Mouse (Mus musculus) 3T3-L1 (cell line): ENCODE data around the gene Plce1.

Source experiments
- DNase-seq: peaks from one replicate; pipeline ENCODE4 v3.0.0-alpha.2; 2015; ENCODE audit warnings: low read depth, low spot score

Plce1 gene

DNA sequence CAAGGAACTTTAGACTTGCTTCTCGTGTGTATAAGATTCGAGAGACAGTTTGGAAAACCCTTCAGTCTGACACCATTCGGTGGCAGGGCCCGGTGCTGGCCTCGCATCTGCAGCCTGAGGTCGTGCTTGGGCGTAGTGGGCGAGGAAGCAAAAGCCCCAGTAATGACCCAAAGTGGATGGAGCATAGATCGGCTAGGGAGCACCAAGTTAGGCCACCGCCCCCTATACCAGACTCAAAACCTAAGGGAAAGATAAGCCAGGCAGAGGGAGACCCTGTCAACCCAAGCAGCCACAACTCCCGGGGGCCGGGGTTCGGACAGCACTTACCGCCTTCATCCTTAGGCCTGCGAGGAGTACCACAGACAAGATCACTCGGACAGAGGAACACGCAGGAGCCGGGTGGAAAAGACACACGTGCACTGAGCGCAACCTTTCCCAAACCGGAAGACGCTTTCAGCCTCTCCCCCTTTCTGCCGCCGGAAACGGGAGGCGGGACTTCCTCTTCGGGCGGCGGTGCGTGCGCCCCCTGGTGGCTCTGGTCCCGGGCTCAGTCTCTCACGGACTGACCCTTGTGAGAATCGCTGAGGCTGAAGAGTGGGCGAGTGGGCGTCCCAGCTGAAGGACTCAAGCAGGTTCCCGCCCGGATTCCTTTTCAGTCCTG, 338.0 kb downstream of the Plce1 start, which contains the start of gene Noc3l:
Gene Noc3l, minus strand, starts transcription at position 472 of the 661 bp plus-strand sequence.
- DNase-seq: peak; percentile 93

- DNase-seq: no peak
Observed at GRCm38 (mm10) chr19:38819427-38819802, 338.5 kb downstream of the Plce1 start.

DNA sequence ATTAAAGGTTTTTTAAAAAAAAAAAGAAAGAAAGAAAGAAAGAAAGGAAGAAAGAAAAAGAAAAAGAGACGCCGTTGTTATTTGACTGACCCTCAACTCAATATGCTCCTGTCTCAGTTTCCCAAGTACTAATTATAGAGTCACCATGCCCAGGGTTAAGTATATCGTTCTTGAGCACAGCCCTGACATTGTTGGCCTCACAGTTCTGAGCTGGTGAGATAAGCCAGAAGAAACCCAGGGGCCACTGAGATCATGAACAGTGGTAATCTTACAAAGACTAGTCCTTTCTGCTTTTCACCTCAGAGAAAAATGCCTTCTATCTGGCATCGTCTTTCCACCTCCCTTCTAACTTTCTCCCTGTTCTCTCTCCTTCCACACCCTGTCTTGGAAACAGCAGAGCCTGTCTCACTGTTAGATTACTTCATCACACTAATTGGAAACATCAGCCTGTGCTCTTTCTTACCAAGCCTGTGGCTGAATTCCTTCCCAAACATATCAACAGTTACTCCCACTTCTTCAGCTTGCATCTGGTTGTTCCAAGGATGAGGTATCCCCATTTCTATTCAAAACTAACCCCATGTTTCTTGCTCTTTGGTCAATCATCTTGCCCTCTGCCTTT, 339.4 kb downstream of the Plce1 start:
- peak; percentile 51 for DNase-seq

DNA sequence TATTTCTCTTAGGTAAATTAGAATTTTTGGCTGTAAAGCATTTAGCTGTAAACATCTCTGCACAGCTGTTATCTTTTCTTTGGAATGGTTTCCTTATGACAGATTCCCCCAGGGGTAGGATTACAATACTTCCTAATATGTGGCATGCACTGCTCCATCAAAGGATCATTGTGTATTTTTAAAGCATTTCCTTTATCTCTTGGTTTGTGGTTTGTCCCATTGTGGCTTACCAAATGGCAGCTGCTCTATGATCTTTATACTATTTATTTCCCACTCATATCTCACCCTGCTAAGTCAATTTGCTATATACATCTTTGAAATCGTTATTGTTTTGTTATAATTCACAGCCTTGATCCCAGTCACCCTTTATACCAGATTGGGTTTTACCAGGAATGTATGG, 352.3 kb downstream of the Plce1 start:
- peak; percentile 59 for DNase-seq
